Mouse (Mus musculus): ENCODE results near the gene Cbr1.

GRCm38 (mm10) chr16:93591450-93592430 lies 13.9 kb upstream of the Cbr1 start:
- TF ChIP-seq POLR2A (IDR thresholded peaks at IDR 0.05; ENCODE audit: control insufficient read depth, extremely low read depth, insufficient read depth, low read length, poor library complexity) (no peak), CTCF (IDR thresholded peaks at IDR 0.05; ENCODE audit: borderline replicate concordance, control insufficient read depth, extremely low read depth, insufficient read depth, low read length, poor library complexity) (no peak)

All from thymus, adult 2 months (tissue).